Mouse (Mus musculus) limb, embryonic 10.5 days (tissue): ENCODE data around the gene Thap8. TPM values are rescaled to one million over a fixed set of nuclear protein-coding genes. Genes with fewer than 3 reads are reported as not detected.

Experiments used
- polyA plus RNA-seq: library from polyadenylated mRNA; unstranded; fragments of >200 nt; fragmentation: Nextera tagmentation; extraction: Ambion mirVana; gene quantifications from 2 replicates; pipeline ENCODE4 v1.2.1, GENCODE M21; 2016

Gene Thap8
- polyA plus RNA-seq, 1 experiment from 2014 or later = 0.25 TPM

Other genes starting within 250 kb of the Thap8 start
- 2.5 and 3.6 TPM in 2 replicates for gene Zfp14, start 228.7 kb upstream of the Thap8 start, polyA plus RNA-seq
- 4.4 and 5.3 TPM in 2 replicates for gene Zfp82, start 207.2 kb upstream of the Thap8 start, polyA plus RNA-seq
- 2.4 and 3.3 TPM in 2 replicates for gene Gm26920, start 189.7 kb upstream of the Thap8 start, polyA plus RNA-seq
- 20.5 and 23.6 TPM in 2 replicates for gene Zfp566, start 189.6 kb upstream of the Thap8 start, polyA plus RNA-seq
- 107 and 129 TPM in 2 replicates for gene Zfp260, start 185.3 kb upstream of the Thap8 start, polyA plus RNA-seq
- gene Zfp382, start 158.2 kb upstream of the Thap8 start, polyA plus RNA-seq = 7.9 and 10.3 TPM in 2 replicates
- 14.8 and 19.6 TPM in 2 replicates for gene Zfp146, start 110.3 kb upstream of the Thap8 start, polyA plus RNA-seq
- gene Cox7a1, start 96.0 kb upstream of the Thap8 start, polyA plus RNA-seq = 1.4 and 1.8 TPM in 2 replicates
- gene Capns1, start 81.3 kb upstream of the Thap8 start, polyA plus RNA-seq = 57.6 and 66.5 TPM in 2 replicates
- gene Polr2i, start 48.1 kb upstream of the Thap8 start, polyA plus RNA-seq = 170 and 175 TPM in 2 replicates
- 261 and 262 TPM in 2 replicates for gene Tbcb, start 47.8 kb upstream of the Thap8 start, polyA plus RNA-seq
- not detected in 2 replicates for gene Ovol3, start 44.4 kb upstream of the Thap8 start, polyA plus RNA-seq
- gene Wdr62, start 325 bp downstream of the Thap8 start, polyA plus RNA-seq = 15.1 and 15.5 TPM in 2 replicates
- gene Clip3, start 11.6 kb downstream of the Thap8 start, polyA plus RNA-seq = 37.8 and 51.7 TPM in 2 replicates
- 93.3 and 107 TPM in 2 replicates for gene Alkbh6, start 28.6 kb downstream of the Thap8 start, polyA plus RNA-seq
- 52.9 and 92.3 TPM in 2 replicates for gene Syne4, start 34.7 kb downstream of the Thap8 start, polyA plus RNA-seq
- 2.1 and 4.2 TPM in 2 replicates for gene E130208F15Rik, start 41.6 kb downstream of the Thap8 start, polyA plus RNA-seq
- gene Sdhaf1, start 43.8 kb downstream of the Thap8 start, polyA plus RNA-seq = 18.3 and 18.4 TPM in 2 replicates
- gene Lrfn3, start 82.7 kb downstream of the Thap8 start, polyA plus RNA-seq = 4.0 and 4.2 TPM in 2 replicates
- 7.6 and 8.6 TPM in 2 replicates for gene Tyrobp, start 133.7 kb downstream of the Thap8 start, polyA plus RNA-seq
- gene Hcst, start 139.8 kb downstream of the Thap8 start, polyA plus RNA-seq = not detected in 2 replicates
- 0.55 and 1.2 TPM in 2 replicates for gene Nfkbid, start 141.6 kb downstream of the Thap8 start, polyA plus RNA-seq
- gene Aplp1, start 165.4 kb downstream of the Thap8 start, polyA plus RNA-seq = 8.4 and 13.4 TPM in 2 replicates
- gene Kirrel2, start 177.6 kb downstream of the Thap8 start, polyA plus RNA-seq = not detected in 2 replicates
- gene Nphs1, start 178.2 kb downstream of the Thap8 start, polyA plus RNA-seq = not detected in 2 replicates
- not detected in 2 replicates for gene Prodh2, start 213.5 kb downstream of the Thap8 start, polyA plus RNA-seq